Mouse (Mus musculus) embryonic facial prominence, embryonic 11.5 days (tissue): ENCODE measurements around the gene Mtr. TPM values are rescaled to one million over a fixed set of nuclear protein-coding genes. Genes with fewer than 3 reads are reported as not detected.

ENCODE experiments used
- ATAC-seq: fragments of 200-750 bp; cut with Nextera tagmentation; replicated peaks from 2 replicates; pipeline ENCODE4 v1.8.0; 2017; ENCODE audit warnings: low read depth; ENCODE audit not compliant: insufficient number of reproducible peaks, low FRiP score, low TSS enrichment
- DNase-seq: peaks from one replicate; pipeline ENCODE4 v3.0.0-alpha.2; 2015; ENCODE audit warnings: low spot score
- H3K27ac ChIP-seq: fragments of 300-500 bp; sonication (generic); replicated peaks from 2 replicates; pipeline ENCODE4 v1.5.1; 2014; ENCODE audit warnings: mild to moderate bottlenecking, low read depth, low read length, control low read depth
- H3K27me3 ChIP-seq: fragments of 300-500 bp; sonication (generic); 2 replicates; pipeline ENCODE4 v1.6.1; 2014; ENCODE audit warnings: mild to moderate bottlenecking, low read length, moderate library complexity, mixed read lengths; ENCODE audit not compliant: control insufficient read depth, insufficient read depth
- H3K36me3 ChIP-seq: fragments of 300-500 bp; sonication (generic); replicated peaks from 2 replicates; pipeline ENCODE4 v1.6.1; 2014; ENCODE audit warnings: low read depth, mild to moderate bottlenecking, low read length, moderate library complexity, mixed read lengths; ENCODE audit not compliant: control insufficient read depth, insufficient read depth
- H3K4me1 ChIP-seq: fragments of 300-500 bp; sonication (generic); 2 replicates; pipeline ENCODE4 v1.6.1; 2014; ENCODE audit warnings: low read length, mixed read lengths; ENCODE audit not compliant: control insufficient read depth, insufficient read depth
- H3K4me2 ChIP-seq: fragments of 300-500 bp; sonication (generic); 2 replicates; pipeline ENCODE4 v1.6.1; 2014; ENCODE audit warnings: low read depth, mild to moderate bottlenecking, control low read depth, low read length, moderate library complexity
- H3K4me3 ChIP-seq: fragments of 300-500 bp; sonication (generic); 2 replicates; pipeline ENCODE4 v1.5.1; 2014; ENCODE audit warnings: low read depth, low read length, control low read depth
- H3K9ac ChIP-seq: fragments of 300-500 bp; sonication (generic); replicated peaks from 2 replicates; pipeline ENCODE4 v1.6.1; 2014; ENCODE audit warnings: mild to moderate bottlenecking, control low read depth, low read length
- H3K9me3 ChIP-seq: fragments of 300-500 bp; sonication (generic); replicated peaks from 2 replicates; pipeline ENCODE4 v1.6.1; 2016; ENCODE audit warnings: mild to moderate bottlenecking, low read length, inconsistent platforms, mixed read lengths; ENCODE audit not compliant: control insufficient read depth
- WGBS: fragments of 180-500 bp; shearing (Covaris S2); extraction: QIAGEN DNeasy Blood & Tissue Kit; methylation state at CpG from one replicate; pipeline ENCODE4 v1.1.7; 2014; 5-methylcytosine and 5-hydroxymethylcytosine counted together
- polyA plus RNA-seq: library from polyadenylated mRNA; unstranded; fragments of >200 nt; fragmentation: Nextera tagmentation; extraction: Ambion mirVana; gene quantifications from 2 replicates; pipeline ENCODE4 v1.2.1, GENCODE M21; 2014

Gene Mtr
- polyA plus RNA-seq, 1 experiment from 2014 or later: 18.2 TPM

DNA sequence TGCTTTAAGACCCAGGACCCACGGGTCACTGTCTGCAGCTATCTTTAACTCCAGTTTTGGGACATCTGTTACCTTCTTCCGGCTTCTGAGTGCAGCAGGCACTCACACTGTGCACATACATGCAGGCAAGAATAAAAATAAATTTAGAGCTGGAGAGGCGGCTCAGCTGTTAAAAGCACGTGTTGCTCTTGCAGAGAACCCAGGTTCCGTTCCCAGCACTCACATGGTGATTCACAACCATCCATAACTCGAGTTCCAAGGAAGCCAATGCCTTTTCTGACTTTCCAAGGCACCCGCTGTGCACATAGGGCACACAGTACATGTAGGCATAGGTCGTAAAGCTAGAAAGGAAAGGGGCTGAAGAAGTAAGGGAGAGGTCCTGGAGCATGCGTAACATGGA, 90.6 kb downstream of the Mtr start:
- H3K4me2 ChIP-seq: no peak overlapping the region
- no peaks in the 10 kb centered on the region for H3K36me3 ChIP-seq
- 81% methylated on average over 9 of the region's 9 CpGs for WGBS

DNA sequence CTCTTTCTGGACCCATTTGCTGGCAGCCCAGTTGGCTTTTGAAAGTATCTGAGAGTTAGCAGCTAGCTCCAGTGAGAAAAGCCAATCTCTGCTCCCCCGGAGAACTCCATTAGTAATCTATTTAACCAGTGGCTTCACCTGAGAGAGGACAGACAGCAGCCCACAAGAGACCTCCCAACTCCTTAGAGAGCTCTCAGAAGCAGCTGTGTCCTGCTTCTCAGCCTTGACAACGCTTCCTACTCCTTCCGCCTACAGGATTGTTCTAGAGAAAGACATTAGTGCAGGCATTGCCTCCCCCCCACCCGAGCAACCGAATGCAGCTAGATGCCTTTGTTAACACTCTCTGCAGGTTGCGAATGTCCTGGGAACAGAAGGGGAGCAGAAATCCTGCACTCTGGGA, 91.5 kb downstream of the Mtr start:
- Histone ChIP-seq H3K9ac (no peak overlapping the region), H3K9me3 (no peaks in the 10 kb centered on the region), H3K4me1 (no peaks in the 10 kb centered on the region), H3K27ac (no peak overlapping the region), H3K27me3 (no peaks in the 10 kb centered on the region), H3K4me2 (no peak overlapping the region), H3K36me3 (no peaks in the 10 kb centered on the region), H3K4me3 (no peak overlapping the region)
- ATAC-seq: no peak
- WGBS: 32% methylated on average over 6 of the region's 6 CpGs
- DNase-seq: no peak

More for the DNA sequence above, 90.6 kb downstream of the Mtr start:
- H3K9ac ChIP-seq: no peak overlapping the region
- no peak overlapping the region for H3K27ac ChIP-seq
- H3K4me1 ChIP-seq: no peaks in the 10 kb centered on the region
- no peaks in the 10 kb centered on the region for H3K27me3 ChIP-seq
- ATAC-seq: no peak
- DNase-seq: no peak
- no peaks in the 10 kb centered on the region for H3K9me3 ChIP-seq
- no peak overlapping the region for H3K4me3 ChIP-seq

DNA sequence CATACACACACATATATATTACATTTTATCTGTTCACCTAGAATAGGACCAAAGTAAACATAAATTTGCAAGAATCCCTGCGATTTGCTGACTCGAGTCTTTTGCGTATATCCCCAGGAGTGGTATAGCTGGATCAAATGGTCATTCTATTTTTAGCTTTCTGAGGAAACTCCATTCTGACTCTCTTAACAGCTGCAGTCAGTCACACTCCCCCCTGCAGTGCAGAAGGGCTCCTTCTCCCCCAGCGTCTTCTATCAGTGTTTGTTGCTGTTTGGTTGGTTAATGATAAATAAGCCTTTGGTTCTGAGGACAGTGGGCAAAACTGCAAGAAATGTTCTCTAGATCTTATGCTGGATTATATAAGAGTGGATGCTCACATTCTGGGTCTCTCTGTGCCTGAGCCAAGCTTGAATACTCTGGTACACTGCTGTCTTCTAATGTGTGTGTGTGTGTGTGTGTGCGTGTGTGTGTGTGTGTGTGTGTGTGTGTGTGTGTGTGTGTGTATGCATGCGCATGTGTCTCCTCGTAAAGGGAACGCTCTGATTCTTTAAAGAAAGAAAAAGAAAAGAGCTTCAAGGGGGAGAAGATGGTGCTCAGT, 92.4 kb downstream of the Mtr start:
- H3K27me3 ChIP-seq: no peaks in the 10 kb centered on the region
- H3K9me3 ChIP-seq: no peaks in the 10 kb centered on the region
- H3K4me3 ChIP-seq: no peak overlapping the region
- no peak overlapping the region for H3K27ac ChIP-seq
- no peak for DNase-seq
- 69% methylated on average over 8 of the region's 8 CpGs for WGBS
- no peaks in the 10 kb centered on the region for H3K4me1 ChIP-seq
- H3K9ac ChIP-seq: no peak overlapping the region
- no peak for ATAC-seq
- H3K36me3 ChIP-seq: no peaks in the 10 kb centered on the region
- no peak overlapping the region for H3K4me2 ChIP-seq

DNA sequence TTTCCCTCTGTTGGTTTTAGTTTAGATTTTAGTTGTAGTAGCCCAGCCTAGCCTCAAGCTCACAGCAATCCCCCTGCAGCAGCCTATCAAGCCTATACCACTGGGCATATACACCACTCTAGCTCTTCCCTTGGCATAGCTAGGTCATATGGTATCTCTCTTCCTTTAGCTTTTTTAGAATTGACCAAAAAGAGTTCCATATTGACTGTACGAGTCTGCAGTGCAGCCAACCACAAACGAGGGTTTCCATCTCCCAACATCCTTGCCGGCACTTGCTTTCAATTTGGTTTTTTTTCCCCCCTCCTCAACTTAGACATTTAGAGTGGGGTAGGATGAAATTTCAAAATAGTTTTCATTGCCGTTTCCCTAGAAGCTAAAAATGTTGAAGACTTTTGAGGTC, 95.5 kb downstream of the Mtr start:
- Histone ChIP-seq H3K4me3 (no peak overlapping the region), H3K9ac (no peak overlapping the region), H3K4me1 (no peaks in the 10 kb centered on the region), H3K36me3 (no peaks in the 10 kb centered on the region), H3K27me3 (no peaks in the 10 kb centered on the region), H3K4me2 (no peak overlapping the region), H3K27ac (no peak overlapping the region), H3K9me3 (no peaks in the 10 kb centered on the region)
- no peak for DNase-seq
- ATAC-seq: no peak
- 86% methylated on average over 4 of the region's 4 CpGs for WGBS

DNA sequence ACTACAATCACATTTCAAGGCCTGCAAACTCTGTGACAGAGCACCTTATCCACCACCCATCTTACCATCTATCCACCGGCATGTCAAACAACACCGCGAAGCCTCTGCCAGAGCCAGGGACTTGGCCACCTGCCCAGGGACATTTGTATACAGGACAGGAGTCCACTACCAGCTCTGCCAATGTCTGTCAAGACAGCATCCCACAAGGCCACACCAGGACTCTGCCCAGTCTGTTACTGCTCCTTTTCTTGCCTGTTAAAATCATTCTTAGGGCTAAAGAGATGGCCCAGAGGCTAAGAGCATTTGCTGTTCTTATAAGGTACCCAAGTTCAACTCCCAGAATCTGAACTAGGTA, 97.8 kb downstream of the Mtr start:
- H3K4me3 ChIP-seq: no peak overlapping the region
- H3K9ac ChIP-seq: no peak overlapping the region
- H3K9me3 ChIP-seq: no peaks in the 10 kb centered on the region
- no peak overlapping the region for H3K27ac ChIP-seq
- H3K27me3 ChIP-seq: no peaks in the 10 kb centered on the region
- no peak for DNase-seq
- ATAC-seq: no peak
- 87% methylated on average over 3 of the region's 3 CpGs for WGBS
- no peaks in the 10 kb centered on the region for H3K4me1 ChIP-seq
- no peak overlapping the region for H3K4me2 ChIP-seq
- H3K36me3 ChIP-seq: no peaks in the 10 kb centered on the region

DNA sequence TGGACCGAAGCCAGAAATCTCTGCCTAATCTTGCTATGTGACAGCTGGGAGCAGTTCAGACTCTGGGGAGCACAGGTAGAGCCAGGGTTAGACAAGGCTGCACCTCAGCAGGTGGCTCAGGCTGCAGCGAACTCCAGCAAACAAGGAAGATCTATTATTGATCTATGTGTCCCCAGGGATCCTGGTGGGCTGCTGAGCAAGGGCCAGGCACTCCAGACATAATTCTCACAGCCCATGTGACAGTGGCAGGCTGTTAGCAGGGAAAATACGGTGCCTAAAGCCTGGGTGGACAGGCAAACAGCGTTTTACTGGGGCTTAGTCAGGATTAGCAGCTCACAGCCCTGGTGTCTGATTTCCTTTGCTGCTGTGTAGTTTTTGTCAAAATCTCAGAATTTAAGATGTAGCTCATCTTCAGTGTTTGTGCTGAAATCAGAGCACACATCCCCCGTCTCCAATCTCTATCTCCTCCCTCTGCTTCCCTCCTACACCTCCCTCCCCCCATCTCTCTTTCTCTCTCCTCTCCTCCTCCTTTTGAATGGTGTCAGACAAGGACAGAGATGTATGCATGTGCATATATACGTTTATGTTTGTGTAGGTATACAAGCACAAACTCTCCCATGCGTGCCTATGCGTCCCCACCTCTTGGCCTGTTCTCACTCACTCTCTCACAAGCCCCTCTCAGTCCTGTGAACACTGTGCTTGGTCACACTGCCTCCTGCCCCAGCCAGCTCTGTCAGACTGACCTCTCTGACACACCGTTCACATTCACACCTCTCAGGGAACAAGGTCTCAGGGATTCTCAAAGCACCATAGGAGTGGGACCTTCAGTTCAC, 98.4 kb downstream of the Mtr start:
- Histone ChIP-seq H3K9ac (no peak overlapping the region), H3K9me3 (no peaks in the 10 kb centered on the region), H3K4me1 (no peaks in the 10 kb centered on the region), H3K4me3 (no peak overlapping the region), H3K27me3 (no peaks in the 10 kb centered on the region), H3K36me3 (no peaks in the 10 kb centered on the region), H3K4me2 (no peak overlapping the region), H3K27ac (no peak overlapping the region)
- DNase-seq: no peak
- 55% methylated on average over 9 of the region's 9 CpGs for WGBS
- peak; percentile 47; the same call in 1 of the 2 replicates for ATAC-seq

DNA sequence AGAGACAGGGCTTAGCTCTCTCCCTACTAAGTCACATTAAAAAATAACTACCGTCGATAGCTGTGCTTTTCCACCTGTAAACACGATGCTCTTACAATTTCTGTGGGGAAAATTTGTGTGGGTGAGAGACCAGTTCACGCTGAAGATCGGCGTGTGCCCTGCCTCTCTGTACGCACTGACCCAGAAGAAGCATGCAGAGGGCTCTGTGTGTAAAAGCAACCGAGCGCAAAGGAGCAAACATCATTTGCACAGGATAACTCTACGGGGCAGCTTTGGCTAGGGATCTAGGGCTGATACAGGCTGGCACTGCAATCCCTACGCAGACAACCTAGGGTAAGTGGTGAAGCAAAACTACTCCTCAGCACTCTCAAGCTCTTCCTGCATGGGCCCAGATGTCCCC, 104.0 kb downstream of the Mtr start:
- Histone ChIP-seq H3K4me1 (no peaks in the 10 kb centered on the region), H3K9me3 (no peaks in the 10 kb centered on the region), H3K36me3 (no peaks in the 10 kb centered on the region), H3K27me3 (no peaks in the 10 kb centered on the region), H3K9ac (no peak overlapping the region), H3K4me2 (no peak overlapping the region), H3K27ac (no peak overlapping the region), H3K4me3 (no peak overlapping the region)
- DNase-seq (no peak), ATAC-seq (no peak)
- WGBS: 85% methylated on average over 11 of the region's 11 CpGs

DNA sequence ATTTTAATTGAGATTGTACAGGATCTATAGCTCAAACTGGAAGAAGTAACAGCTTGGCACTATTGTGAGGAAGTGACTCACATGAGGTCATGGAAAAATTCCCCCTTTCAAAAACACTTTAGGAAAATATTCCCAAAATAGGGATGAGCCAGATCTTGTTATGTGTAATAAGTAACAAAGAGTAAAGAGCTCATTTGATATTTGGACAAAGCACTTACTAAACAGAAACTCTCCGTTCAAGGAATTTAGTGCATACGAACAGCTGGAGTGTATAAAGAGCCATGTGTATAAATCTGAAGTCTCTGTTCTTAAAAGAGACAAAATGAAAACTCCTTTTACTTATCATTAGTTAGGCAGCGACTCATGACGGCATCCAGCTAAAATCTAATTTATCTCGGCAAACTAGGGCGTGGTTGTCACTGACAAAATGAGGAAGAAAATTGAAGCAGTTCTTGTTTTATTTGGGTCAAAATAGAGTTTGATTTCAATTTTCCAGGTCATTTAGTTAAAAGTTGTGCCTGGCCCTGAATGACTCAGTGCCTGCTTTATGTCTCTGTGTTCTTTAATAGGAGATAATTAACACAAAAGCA, 110.9 kb downstream of the Mtr start:
- H3K4me3 ChIP-seq: no peak overlapping the region
- no peaks in the 10 kb centered on the region for H3K27me3 ChIP-seq
- H3K9ac ChIP-seq: no peak overlapping the region
- 83% methylated on average over 6 of the region's 6 CpGs for WGBS
- H3K27ac ChIP-seq: no peak overlapping the region
- H3K4me2 ChIP-seq: no peak overlapping the region
- no peaks in the 10 kb centered on the region for H3K36me3 ChIP-seq
- H3K4me1 ChIP-seq: no peaks in the 10 kb centered on the region
- DNase-seq (no peak), ATAC-seq (no peak)
- no peaks in the 10 kb centered on the region for H3K9me3 ChIP-seq
